Comparison of ENCODE assay signal across 34 mouse cellular contexts in the genomic region with DNA sequence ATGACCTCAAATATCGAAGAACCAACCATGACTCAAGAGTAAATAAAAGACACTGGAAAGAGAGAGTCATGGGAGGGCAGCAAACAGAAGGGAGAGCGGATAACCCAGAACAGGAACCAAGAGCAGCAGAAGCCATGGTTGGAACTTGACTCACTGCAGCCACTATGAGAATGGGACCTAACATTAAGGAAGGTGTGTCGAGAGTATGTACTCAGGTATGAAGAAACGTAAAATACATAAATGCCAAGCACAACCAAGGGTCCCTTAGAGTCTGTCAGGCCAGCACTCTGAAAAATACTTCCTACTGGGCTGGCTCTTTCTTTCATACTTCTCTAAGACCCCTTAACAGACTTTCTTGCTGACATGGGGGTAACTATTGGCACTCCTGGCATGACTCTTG.
"Had no signal": no experiment of that assay in that cellular context is flagged by ENCODE, and none has a peak within 500 bp of the region (broad histone marks: within the 10 kb centered on the region; RNA-seq: fewer than 3 reads in every experiment).

No protein-coding gene starts in this region.

- H3K9ac ChIP-seq: heart, embryonic 12.5 days; heart, embryonic 13.5 days; heart, embryonic 15.5 days; hindbrain, embryonic 12.5 days; hindbrain, embryonic 13.5 days; hindbrain, embryonic 14.5 days; hindbrain, embryonic 15.5 days; intestine, embryonic 15.5 days; kidney, embryonic 15.5 days had no signal

- H3K4me2 ChIP-seq: heart, embryonic 12.5 days; heart, embryonic 13.5 days; heart, embryonic 15.5 days; hindbrain, embryonic 12.5 days; hindbrain, embryonic 13.5 days; hindbrain, embryonic 14.5 days; hindbrain, embryonic 15.5 days; intestine, embryonic 15.5 days; kidney, embryonic 15.5 days had no signal

- H3K4me1 ChIP-seq: hindbrain, embryonic 12.5 days had no signal

- H3K4me3 ChIP-seq: heart, embryonic 10.5 days; heart, embryonic 12.5 days; heart, embryonic 13.5 days; heart, embryonic 15.5 days; hindbrain, embryonic 10.5 days; hindbrain, embryonic 12.5 days; hindbrain, embryonic 13.5 days; hindbrain, embryonic 15.5 days; intestine, embryonic 15.5 days; kidney, embryonic 15.5 days; layer of hippocampus, adult 2 months had no signal

- H3K36me3 ChIP-seq: heart, embryonic 10.5 days; heart, embryonic 12.5 days; heart, embryonic 13.5 days; heart, embryonic 15.5 days; hindbrain, embryonic 10.5 days; hindbrain, embryonic 12.5 days; hindbrain, embryonic 13.5 days; hindbrain, embryonic 15.5 days; intestine, embryonic 15.5 days; kidney, embryonic 15.5 days had no signal

- DNase-seq: heart, postnatal 10 days; heart, postnatal 14 days; heart, postnatal 36 days; heart, postnatal 4 days; kidney, adult 11 months; kidney, adult 18-20 months; kidney, adult 2 months; kidney, adult 8-10 months; kidney, adult 9 months; kidney, postnatal 10 days; kidney, postnatal 14 days; kidney, postnatal 25 days; kidney, postnatal 36 days; kidney, postnatal 4 days; layer of hippocampus, adult 9-11 months; layer of hippocampus, postnatal 36 days had no signal

- H3K27ac ChIP-seq: heart, embryonic 10.5 days; heart, embryonic 13.5 days; heart, embryonic 15.5 days; hindbrain, embryonic 10.5 days; hindbrain, embryonic 12.5 days; hindbrain, embryonic 13.5 days; hindbrain, embryonic 14.5 days; hindbrain, embryonic 15.5 days; hindbrain, postnatal 0 days; intestine, embryonic 15.5 days; kidney, embryonic 15.5 days; kidney, postnatal 0 days; layer of hippocampus, adult 2 months had no signal

- H3K9me3 ChIP-seq: heart, embryonic 10.5 days; heart, embryonic 12.5 days; heart, embryonic 13.5 days; heart, embryonic 15.5 days; hindbrain, embryonic 10.5 days; hindbrain, embryonic 12.5 days; hindbrain, embryonic 13.5 days; hindbrain, embryonic 15.5 days; intestine, embryonic 15.5 days; kidney, embryonic 15.5 days had no signal

- ATAC-seq: hindbrain, embryonic 16.5 days; hindbrain, postnatal 0 days; inflammation-experienced regulatory T-cells, adult 6 months; intestine, embryonic 15.5 days; intestine, embryonic 16.5 days; intestine, postnatal 0 days had no signal

- H3K27me3 ChIP-seq: heart, embryonic 12.5 days; heart, embryonic 13.5 days; heart, embryonic 15.5 days; hindbrain, embryonic 12.5 days; hindbrain, embryonic 13.5 days; hindbrain, embryonic 15.5 days; intestine, embryonic 15.5 days; kidney, embryonic 15.5 days had no signal
